Mouse (Mus musculus) erythroblast, adult 5-6 weeks (primary cell): ENCODE data around the gene Gm28557. TPM values are rescaled to one million over a fixed set of nuclear protein-coding genes. Genes with fewer than 3 reads are reported as not detected.
"Not testable (repeated sequence)": the region's sequence is repeated elsewhere in the genome, so short reads cannot be mapped to it uniquely, and the experiment has no call there.

Experiments
- ATAC-seq: replicated peaks from 2 replicates; pipeline ENCODE4 v1.8.0; 2016; ENCODE audit warnings: moderate number of reproducible peaks, mild to moderate bottlenecking, moderate TSS enrichment, inconsistent platforms; ENCODE audit not compliant: poor library complexity, low FRiP score, severe bottlenecking
- total RNA-seq, 2 experiments: library from RNA; stranded (forward) in 1 of 2; stranded (reverse) in 1 of 2; fragments of 150-400 nt in 1 of 2; fragments of 200-764, 138-1000 nt in 1 of 2; gene quantifications; 2 replicates each; pipeline versions ENCODE4 v1.2.3 to v1.2.4; 2015 to 2017; ENCODE audit warnings: low replicate concordance in 2 of 2

The Gm28557 gene
- total RNA-seq (2015; ENCODE audit: low replicate concordance): 3.1 TPM in 1 of 2 replicates, not detected in the other
- total RNA-seq (2017; ENCODE audit: low replicate concordance): 0.98 TPM in 1 of 2 replicates, not detected in the other

DNA sequence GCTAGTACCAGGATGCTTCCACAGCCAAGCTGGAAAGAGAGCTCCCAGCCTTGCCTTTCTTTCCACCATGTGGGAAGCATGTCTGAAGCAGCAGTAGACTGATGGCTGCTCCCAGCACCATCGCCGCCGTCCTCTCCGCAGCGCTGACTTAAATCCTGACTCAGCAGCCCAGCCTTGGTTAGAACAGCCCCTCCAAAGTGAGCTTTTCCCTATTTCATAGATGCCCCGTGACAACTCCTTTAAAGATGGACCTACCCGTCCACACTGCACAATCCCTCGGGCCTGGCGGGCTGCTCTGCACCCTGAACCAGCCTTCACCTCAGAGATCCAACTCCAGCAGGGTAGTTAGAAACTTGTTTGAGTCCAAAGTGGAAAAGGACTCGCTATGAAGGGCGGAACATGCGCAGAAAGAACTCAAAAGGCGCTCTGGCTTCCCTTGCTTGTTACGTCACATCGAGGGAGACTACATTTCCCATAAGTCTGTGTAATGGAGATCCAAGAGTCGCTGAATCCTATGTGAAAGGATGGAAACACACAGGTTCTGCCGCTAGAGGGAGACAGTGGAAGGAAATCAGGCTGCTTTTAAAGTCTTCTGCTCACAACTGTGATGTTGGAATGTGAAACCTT, at the start of gene Gm28557:
Gene Gm28557 (minus strand): TSS at position 411 of the 627 bp plus-strand sequence.
- peak; percentile 99 for ATAC-seq

DNA sequence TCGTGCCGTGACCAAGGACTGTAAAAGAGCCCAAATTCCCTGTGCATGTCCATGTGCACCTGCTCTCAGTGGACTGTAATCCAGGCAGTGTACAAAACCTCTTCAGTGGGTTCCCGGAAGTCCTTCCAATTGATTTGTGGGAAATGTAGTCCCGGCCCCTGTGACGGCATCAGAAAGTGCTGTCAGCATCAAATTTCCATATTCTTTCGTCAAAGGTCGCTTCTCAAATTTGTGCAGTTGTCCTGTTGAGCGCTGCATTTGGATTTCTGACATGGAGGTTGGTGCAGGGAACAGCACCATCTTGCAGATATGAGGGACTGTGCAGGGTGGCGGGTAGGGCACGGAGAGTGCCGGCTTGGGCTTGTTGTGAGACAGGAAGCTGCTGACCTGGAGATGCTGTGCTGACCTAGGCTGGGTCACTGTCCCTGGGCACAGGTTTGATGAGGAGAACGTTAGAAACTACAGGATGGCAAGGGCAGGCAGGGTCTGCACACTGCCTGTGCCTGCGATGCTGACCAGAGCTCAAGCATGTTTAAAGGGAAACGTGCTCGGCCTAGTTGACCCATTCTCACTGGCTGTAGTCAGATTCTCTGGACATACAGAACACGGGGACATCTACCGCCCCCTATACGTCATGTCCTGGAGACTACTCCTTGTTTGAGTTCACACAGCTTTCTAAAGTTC, 19.8 kb upstream of the Gm28557 start:
- ATAC-seq: peak; percentile 62

DNA sequence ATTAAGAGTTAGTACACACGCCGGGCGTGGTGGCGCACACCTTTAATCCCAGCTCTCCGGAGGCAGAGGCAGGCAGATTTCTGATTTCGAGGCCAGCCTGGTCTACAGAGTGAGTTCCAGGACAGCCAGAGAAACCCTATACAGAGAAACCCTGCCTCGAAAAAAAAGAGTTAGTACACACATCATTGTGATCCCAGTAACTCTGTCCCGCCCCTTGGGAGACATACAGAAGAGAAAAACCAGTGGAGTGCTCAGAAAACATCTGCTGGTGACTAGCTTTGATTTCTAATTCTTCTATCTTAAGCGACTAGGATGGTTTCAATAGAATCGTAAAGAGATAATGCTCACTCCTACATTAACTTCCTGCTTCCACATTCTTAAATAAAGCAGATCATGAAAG, 19.1 kb upstream of the Gm28557 start:
- not testable (repeated sequence) for ATAC-seq

DNA sequence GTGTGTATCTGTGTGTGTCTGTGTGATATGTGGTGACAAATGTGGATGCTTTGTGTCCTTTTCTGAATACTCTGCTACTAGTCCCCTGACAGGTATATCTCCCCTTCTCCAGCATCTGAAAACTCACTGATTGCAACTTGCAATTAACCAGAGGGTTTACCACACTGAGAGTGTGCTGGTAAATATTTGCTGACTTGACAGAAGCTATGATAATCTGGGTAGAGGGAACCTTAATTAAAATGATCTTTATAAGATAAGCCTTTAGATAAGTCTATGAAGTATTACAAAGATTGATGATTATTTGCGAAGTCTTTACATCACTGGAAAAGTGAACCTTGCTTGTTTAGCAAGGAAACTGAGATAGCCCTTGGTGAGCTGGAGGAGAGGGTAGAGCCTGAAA, 16.1 kb upstream of the Gm28557 start:
- ATAC-seq: no peak

DNA sequence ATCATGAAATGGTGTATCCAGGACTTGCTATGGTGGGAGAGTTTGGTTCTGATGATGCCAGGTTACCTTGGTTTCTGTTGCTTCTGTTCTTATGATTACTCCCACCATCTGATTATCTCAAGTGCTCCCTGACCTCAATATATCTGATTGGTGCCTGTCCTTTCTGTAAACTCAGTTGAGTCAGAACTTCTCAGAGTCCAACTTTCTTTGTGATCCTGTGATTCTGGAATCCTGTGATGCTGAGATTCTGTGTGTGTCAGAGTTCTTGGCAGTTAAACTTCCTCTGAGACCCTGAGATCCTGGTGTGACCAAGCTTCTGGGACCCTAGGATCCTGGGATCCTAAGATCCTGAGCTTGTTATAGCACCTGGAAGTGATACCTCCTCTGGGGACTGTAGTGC, 13.0 kb upstream of the Gm28557 start, which contains the start of gene Zfp759:
Gene Zfp759 (plus strand): TSS at position 301 of the 400 bp plus-strand sequence.
- ATAC-seq: not testable (repeated sequence)

DNA sequence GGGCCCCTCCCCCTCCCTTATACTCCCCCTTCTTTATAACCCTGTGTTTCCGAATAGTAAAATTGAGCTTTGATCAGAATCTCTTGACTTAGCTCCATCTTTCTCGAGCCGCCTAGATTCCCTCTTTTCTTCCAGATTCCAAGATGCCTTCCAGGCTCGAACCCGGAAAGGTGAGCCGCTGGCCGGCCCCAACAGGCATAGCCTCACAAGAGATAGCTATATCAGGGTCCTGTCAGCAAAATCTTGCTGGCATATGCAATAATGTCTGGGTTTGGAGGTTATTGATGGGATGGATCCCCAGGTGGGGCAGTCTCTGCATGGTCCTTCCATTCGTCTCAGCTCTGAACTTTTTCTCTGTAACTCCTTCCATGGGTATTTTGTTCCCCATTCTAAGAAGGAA, 7.8 kb upstream of the Gm28557 start, which contains the start of gene Rslcan18:
Gene Rslcan18 (minus strand): TSS at position 101 of the 400 bp plus-strand sequence.
- not testable (repeated sequence) for ATAC-seq

DNA sequence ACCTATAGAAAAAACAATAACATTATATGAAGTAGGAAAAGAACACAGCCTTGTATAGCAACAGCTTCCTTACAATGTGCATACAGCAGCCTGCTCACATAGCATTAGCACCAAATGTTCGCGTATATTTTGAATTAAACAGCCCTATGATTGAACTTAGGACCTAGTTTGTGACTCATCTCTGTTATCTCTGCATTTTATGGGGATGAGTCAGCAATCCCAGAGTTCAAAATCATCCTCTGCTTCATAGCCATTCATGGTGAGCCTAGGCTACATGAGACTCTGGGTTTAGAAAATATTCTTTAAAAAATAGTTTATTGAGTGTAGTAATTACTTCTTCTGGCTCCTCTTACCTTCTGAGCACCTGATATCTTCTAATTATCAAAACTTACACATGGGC, 4.9 kb upstream of the Gm28557 start:
- ATAC-seq: no peak

DNA sequence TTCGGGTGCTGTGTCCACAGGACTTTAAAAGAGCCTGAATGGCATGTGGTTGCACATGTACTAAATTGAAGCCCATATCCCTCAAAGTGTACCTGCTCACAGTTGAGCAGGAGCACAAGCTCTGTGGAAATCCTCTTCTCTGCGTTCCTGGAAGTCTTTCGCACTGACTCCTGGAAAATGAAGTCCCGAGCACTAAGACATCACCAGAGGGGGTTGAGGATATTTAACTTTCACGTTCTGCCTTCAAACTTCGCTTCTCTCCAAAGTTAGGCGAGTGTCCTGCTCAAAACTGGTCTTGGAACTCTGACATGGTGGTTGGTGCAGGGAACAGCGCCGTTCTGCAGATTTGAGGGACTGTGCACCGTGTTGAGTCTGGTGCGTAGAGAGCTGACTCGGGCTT, 3.7 kb upstream of the Gm28557 start:
- no peak for ATAC-seq

DNA sequence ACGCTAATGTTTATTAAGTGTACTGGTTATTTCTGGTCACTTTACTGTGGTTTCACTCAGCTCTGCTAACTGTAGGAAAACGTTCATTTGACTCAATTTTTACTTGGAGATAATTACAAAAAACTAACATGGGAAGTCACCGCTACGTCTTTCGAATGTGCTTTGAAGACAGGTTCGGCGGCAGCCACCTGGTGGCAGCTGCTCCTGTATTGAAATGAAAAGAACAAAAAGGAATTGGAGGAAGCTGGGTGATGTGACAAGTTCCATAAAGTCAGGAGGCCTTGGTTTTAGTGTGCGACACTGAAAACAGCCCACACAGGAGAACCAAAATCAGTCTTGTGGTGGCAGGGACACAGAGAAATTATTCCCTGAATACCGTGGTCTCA, 410 bp upstream of the Gm28557 start:
- ATAC-seq: peak; percentile 66

DNA sequence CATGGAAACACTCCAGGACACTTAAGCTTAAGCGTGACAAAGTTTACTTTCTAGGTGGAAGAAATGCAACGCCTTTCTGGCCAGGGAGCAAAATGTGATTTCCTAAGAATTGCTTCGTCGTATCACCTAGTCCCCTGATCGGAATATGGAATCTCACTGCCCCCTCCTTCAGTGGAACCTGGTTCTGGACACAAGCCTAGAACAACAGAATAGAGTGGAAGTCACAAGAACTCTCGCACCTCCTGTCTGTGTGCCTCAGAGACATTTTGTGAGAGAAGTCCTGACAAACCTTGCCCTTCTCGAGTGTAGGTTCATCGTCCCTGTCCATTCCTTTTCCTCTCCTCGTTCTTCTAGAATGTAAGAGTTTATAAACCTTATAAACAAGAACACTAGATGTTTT, 723 bp downstream of the Gm28557 start:
- ATAC-seq: peak; percentile 12

DNA sequence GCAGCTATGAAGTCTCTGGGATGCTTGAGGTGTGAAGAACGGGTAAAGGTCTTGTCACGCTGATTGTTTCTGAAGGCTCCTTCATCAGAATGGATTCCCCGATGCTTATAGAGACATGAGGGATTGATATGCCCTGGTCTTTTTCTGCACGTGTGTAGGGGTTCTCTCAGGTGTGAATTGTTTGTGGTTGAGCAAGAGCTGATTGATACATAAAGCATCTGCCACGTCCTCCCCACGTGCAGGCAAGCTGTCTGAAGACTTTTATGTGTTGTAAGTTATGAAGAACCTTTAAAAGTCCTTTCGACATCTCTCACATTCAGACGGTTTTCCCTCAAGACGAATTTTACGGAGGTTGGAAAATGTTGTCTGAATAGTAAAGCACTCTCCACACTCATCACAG, 10.5 kb downstream of the Gm28557 start, which contains the start of gene Zfp708:
Gene Zfp708 (minus strand): TSS at position 101 of the 400 bp plus-strand sequence.
- no peak for ATAC-seq

DNA sequence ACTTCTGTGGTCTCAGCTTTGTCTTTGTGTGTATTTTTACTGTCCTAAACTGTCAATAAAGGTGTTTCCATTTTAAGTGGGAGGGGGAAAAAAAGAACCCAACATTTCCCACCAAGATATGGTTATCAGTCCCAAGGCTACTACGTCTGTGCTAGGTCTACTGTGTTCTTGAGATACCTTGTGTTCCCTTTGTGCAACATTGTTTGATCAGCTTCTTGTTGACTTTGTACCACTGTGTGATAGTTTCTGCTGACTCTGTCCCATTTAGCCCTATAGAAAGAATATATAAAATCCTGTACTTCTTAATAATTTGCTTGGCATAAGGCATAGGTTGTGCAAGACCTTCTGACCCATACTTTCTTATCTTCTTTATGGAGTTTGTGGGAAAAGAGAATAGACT, 18.2 kb downstream of the Gm28557 start:
- no peak for ATAC-seq

DNA sequence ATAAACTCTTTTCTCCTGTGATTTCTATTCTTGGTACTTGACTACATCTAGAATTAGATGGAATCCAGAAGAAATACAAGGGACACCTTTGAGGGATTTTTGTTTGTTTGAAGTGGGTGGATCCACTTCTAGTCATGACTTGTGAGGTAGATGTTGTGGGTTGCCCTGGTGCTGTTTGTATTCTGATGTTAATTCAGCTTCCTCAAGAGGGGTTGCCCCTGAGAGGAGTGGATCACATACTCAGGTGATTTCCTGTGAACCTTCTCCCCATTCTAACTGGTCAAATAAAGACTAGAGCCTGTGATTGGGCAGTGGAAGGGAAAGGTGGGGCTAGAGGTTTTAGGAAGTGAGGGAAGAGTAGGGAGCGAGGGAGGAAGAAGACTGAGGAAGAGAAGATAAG, 26.5 kb downstream of the Gm28557 start:
- no peak for ATAC-seq

DNA sequence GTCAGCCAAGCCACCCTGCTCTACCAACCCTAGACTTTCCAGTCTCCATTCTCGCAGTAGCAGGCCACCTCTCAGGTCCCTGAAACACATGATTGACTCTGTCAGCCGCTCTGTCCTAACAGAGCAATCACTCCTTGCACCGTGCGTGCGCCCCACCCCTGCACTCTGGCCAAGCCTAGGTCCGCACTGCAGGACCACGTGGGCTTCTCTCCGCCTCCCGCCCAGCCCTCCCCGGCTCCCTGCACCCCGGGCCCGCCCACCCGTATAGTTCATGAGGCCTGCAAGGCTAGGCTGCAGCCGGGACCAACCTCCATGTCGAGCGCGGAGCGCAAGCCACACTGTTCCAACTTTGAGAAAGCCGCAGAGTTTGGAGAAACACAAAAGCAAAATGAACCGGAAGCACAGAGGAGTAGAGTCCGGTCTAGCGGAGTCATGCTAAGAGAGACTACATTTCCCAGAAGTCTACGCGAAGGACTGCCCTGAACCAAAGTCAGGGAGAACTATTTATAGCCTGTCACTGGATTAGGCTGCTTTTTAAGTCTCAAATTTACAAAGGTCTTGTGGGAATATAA, 27.2 kb downstream of the Gm28557 start:
- ATAC-seq: peak; percentile 97

DNA sequence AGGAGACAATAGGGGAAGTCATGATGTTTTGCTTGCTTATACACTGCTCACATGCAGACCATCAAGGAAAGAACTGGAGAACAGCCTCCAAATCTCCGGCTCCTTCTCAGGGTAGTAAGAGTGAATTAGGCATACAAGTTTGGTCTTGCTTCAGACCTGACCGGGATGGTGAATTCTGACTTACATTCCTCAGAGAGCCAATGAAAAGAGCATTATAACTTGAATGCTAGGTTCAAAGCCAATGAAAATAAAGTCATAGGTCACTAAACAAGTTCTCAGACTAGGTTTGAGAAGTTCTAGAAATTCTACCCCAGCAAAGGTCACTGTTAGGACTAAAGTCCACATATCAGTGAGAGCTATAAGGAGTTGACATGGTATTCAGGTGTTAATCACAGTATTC, 31.2 kb downstream of the Gm28557 start:
- no peak for ATAC-seq

DNA sequence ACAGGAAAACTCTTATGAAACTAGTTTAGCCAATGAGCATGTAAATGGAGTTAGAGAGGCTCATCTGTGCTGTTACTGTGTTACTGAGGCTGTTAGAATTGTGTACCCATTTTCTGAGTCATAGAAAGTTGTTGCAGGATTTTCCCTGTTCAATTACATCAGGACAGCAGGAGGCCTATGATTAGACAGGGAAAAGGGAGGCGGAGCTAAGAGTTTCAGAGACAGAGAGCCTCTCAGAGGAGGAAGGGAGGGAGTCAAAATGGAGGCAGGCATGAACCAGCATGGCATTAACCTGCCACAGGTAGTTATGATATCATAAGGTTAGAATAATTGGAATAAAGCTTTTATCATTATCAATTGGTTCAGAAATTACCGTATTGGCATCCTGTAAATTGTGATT, 35.6 kb downstream of the Gm28557 start:
- no peak for ATAC-seq

DNA sequence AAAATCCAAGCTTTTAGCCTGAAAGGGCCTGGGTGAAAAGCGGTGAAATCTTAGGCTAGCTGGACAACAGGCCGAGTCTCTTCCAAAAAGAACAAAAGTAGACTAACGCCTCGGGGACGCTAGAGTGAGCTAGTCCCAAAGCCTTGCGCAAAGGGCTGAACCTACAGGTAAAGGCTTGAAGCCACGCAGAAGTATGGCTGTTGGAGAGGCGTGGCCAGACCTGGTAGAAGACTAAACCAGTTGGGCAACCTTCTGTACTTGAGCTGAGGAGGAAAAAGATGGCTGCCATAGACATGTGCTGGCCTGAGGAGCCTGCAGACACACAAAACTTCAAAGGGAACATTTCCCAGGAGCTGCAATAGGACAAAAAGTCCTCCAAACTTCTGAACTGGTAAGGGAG, 43.0 kb downstream of the Gm28557 start:
- ATAC-seq: no peak

DNA sequence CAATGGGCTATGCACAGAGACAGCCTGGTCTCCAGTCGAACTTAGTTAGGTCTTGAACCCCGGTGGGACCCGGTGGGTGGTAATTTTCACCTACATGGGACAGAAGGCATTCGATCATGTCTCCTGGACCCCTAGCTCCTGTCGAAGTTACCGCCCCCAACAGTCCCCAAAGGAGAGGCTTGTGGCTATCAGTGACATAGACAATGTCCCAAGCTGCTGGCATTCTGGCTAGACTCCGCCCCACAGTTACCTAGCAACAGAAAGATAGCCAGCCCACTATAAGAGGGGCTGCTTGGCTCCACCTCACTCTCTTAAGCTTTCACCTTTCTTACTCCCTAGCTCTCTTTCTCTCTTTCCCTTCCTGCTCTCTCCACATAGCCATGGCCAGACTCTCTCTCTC, 46.0 kb downstream of the Gm28557 start:
- ATAC-seq: no peak

DNA sequence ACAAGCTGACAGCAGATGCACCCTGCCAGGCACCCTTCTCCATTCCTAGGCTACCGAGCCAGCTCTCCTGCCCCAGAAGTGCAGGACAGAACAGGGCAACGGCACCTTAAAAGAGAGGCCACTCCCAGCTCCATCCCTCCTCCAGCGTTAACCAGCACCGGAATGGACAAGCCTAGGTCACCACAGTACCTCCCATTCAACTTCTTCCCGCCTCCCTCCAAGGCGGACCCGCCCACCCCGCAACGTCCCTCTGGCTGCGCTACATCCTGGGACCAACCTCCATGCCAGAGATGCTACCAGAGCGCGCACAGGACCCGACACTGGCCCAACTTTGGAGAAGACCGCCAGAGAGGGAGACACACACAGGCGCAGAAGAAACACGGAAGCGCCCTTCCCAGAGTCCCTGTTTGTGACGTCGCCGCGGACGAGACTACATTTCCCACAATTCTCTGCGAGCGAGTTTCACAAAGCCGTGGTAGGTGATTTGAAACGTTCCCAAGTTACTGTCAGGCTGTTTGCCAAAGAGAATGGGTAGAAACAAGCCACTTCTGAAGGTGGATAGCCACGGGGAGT, 47.5 kb downstream of the Gm28557 start, which contains the start of gene Zfp712:
Gene Zfp712 (minus strand): TSS at position 385 of the 573 bp plus-strand sequence.
- ATAC-seq: peak; percentile 100

DNA sequence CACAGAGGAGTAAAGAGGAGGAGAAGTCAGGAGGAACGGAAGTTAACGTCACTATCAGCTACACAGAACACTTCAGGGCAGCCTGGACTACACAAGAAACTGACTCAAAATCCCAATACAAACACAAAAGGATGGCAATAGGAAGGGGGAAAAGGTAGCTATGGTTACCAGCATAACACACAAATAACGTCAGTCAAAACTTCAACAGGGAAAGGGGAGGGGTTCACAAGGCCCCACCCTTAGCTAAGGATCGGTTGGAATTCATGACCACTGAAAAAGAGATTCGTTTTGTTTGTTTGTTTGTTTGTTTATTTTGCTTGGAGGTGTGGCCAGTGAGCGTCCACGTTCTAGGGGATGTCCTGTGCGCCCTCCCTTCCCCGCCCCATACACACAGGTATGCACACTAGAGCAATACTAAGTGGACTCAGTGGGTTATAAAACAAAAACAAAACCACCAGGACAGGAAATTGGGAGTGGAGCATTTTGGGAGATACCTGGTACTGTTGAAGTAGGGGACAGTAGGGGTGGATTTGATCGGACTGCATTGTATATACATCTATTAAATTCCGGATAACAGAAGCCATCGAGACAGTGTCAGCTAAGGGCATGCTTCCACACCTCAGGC, 48.1 kb downstream of the Gm28557 start:
- peak; percentile 14 for ATAC-seq
